ENCODE assay signal across 10 mouse cellular contexts in the genomic region with DNA sequence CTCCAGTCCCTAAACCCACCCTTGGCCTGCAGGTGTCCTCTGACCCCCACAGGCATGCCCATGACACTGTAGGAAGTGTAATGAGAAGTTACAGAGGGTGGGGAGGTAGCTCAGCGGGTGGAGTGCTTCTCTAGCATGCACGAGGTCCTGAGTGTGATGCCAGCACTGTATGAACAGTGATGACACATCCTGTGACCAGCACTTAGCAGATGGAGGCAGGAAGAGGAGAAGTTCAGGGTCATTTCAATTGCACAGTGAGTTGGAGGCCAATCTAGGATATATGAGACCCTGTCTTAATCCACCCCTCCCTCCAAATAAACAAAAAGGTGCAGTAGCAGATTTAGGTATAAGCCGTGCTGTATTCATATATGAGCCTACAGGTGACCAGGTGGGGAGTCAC.
"Had no signal": no experiment of that assay in that cellular context is flagged by ENCODE, and none has a peak within 500 bp of the region (broad histone marks: within the 10 kb centered on the region; RNA-seq: fewer than 3 reads in every experiment).

No protein-coding gene starts in this region.

- H3K27ac ChIP-seq: limb, embryonic 15.5 days; midbrain, embryonic 10.5 days; midbrain, embryonic 15.5 days had no signal

- H3K27me3 ChIP-seq: limb, embryonic 15.5 days; liver, embryonic 13.5 days; midbrain, embryonic 15.5 days had no signal

- H3K4me1 ChIP-seq: limb, embryonic 15.5 days; midbrain, embryonic 15.5 days had no signal

- ATAC-seq: midbrain, embryonic 15.5 days had no signal

- H3K4me3 ChIP-seq: limb, embryonic 15.5 days; liver, embryonic 13.5 days; midbrain, embryonic 10.5 days; midbrain, embryonic 15.5 days had no signal

- DNase-seq: kidney, postnatal 10 days; layer of hippocampus, adult 9-11 months; layer of hippocampus, postnatal 36 days; liver, embryonic 13.5 days; lung, adult 18-20 months; right cerebral cortex, postnatal 25 days; thymus, postnatal 4 days had no signal
